Mouse (Mus musculus): Measurements from ENCODE around the gene Slc18a3. TPM values are rescaled to one million over a fixed set of nuclear protein-coding genes. Genes with fewer than 3 reads are reported as not detected.

Slc18a3 gene
- polyA plus RNA-seq (2015; fragmentation: Nextera tagmentation; extraction: Ambion mirVana): 0.35 and 0.79 TPM in 2 replicates

GRCm38 (mm10) chr14:32464601-32465505 lies at the start of gene Slc18a3:
TSS of gene Slc18a3 (minus strand) at chr14:32464850.
- WGBS: 1% methylated on average over 70 of the region's 70 CpGs
- ATAC-seq (replicated peaks; ENCODE audit: extremely low read depth, insufficient read depth, low FRiP score): no peak

GRCm38 (mm10) chr14:32513336-32514032 lies 48.8 kb upstream of the Slc18a3 start, which contains the start of gene Ercc6:
TSS of gene Ercc6 (plus strand) at chr14:32513521.
- Histone ChIP-seq H3K4me2 (ENCODE audit: low read depth, low read length) (peak within 1 kb of the TSS; percentile 86), H3K36me3 (ENCODE audit: control insufficient read depth, insufficient read depth) (peaks cover 15% of the 10 kb centered on the region), H3K4me3 (ENCODE audit: low read length) (peak within 1 kb of the TSS; percentile 90), H3K9me3 (replicated peaks; ENCODE audit: control insufficient read depth, low read length) (no peaks in the 10 kb centered on the region), H3K9ac (ENCODE audit: low read length) (peak within 1 kb of the TSS; percentile 79), H3K4me1 (ENCODE audit: control insufficient read depth, insufficient read depth, low read length) (peaks cover 10% of the 10 kb centered on the region), H3K27me3 (ENCODE audit: control insufficient read depth, insufficient read depth, low read length) (no peaks in the 10 kb centered on the region), H3K27ac (ENCODE audit: low read length) (peak within 1 kb of the TSS; percentile 62)
- ATAC-seq (replicated peaks; ENCODE audit: extremely low read depth, insufficient read depth, low FRiP score): peak; percentile 95
- WGBS: under 1% methylated on average over 62 of the region's 62 CpGs

More at GRCm38 (mm10) chr14:32464601-32465505, at the start of gene Slc18a3:
- Histone ChIP-seq H3K4me1 (ENCODE audit: control insufficient read depth, insufficient read depth, low read length) (peaks cover 4% of the 10 kb centered on the region; the same call in 1 of the 2 replicates), H3K4me3 (ENCODE audit: low read length) (peak within 1 kb of the TSS; percentile 33), H3K9me3 (replicated peaks; ENCODE audit: control insufficient read depth, low read length) (no peaks in the 10 kb centered on the region), H3K27ac (ENCODE audit: low read length) (no peak within 1 kb of the TSS), H3K27me3 (ENCODE audit: control insufficient read depth, insufficient read depth, low read length) (peaks cover 81% of the 10 kb centered on the region), H3K9ac (ENCODE audit: low read length) (no peak within 1 kb of the TSS), H3K36me3 (ENCODE audit: control insufficient read depth, insufficient read depth) (no peaks in the 10 kb centered on the region), H3K4me2 (ENCODE audit: low read depth, low read length) (peak within 1 kb of the TSS; percentile 53)

- Histone ChIP-seq H3K27me3 (ENCODE audit: control insufficient read depth, insufficient read depth, low read length) (no peaks in the 10 kb centered on the region), H3K36me3 (ENCODE audit: control insufficient read depth, insufficient read depth) (peaks cover 12% of the 10 kb centered on the region), H3K27ac (ENCODE audit: low read length) (no peak overlapping the region), H3K4me1 (ENCODE audit: control insufficient read depth, insufficient read depth, low read length) (peaks cover 10% of the 10 kb centered on the region), H3K4me2 (ENCODE audit: low read depth, low read length) (peak overlapping the region; percentile 86), H3K9ac (ENCODE audit: low read length) (peak overlapping the region; percentile 41; the same call in 1 of the 2 replicates), H3K9me3 (replicated peaks; ENCODE audit: control insufficient read depth, low read length) (no peaks in the 10 kb centered on the region), H3K4me3 (ENCODE audit: low read length) (peak overlapping the region; percentile 90)
- 44% methylated on average over 9 of the region's 9 CpGs for WGBS
- no peak for ATAC-seq (replicated peaks; ENCODE audit: extremely low read depth, insufficient read depth, low FRiP score)
Observed at GRCm38 (mm10) chr14:32512912-32513311, 48.3 kb upstream of the Slc18a3 start.

GRCm38 (mm10) chr14:32509443-32509961 lies 44.9 kb upstream of the Slc18a3 start:
- peaks cover 10% of the 10 kb centered on the region for H3K4me1 ChIP-seq (ENCODE audit: control insufficient read depth, insufficient read depth, low read length)
- no peak overlapping the region for H3K9ac ChIP-seq (ENCODE audit: low read length)
- ATAC-seq (replicated peaks; ENCODE audit: extremely low read depth, insufficient read depth, low FRiP score): no peak
- H3K4me3 ChIP-seq (ENCODE audit: low read length): no peak overlapping the region
- H3K4me2 ChIP-seq (ENCODE audit: low read depth, low read length): no peak overlapping the region
- no peaks in the 10 kb centered on the region for H3K9me3 ChIP-seq (replicated peaks; ENCODE audit: control insufficient read depth, low read length)
- no peak overlapping the region for H3K27ac ChIP-seq (ENCODE audit: low read length)
- WGBS: 77% methylated on average over 6 of the region's 6 CpGs
- no peaks in the 10 kb centered on the region for H3K36me3 ChIP-seq (ENCODE audit: control insufficient read depth, insufficient read depth)
- no peaks in the 10 kb centered on the region for H3K27me3 ChIP-seq (ENCODE audit: control insufficient read depth, insufficient read depth, low read length)

GRCm38 (mm10) chr14:32508105-32508835 lies 43.6 kb upstream of the Slc18a3 start:
- 45% methylated on average over 10 of the region's 10 CpGs for WGBS
- Histone ChIP-seq H3K36me3 (ENCODE audit: control insufficient read depth, insufficient read depth) (no peaks in the 10 kb centered on the region), H3K9ac (ENCODE audit: low read length) (no peak overlapping the region), H3K27me3 (ENCODE audit: control insufficient read depth, insufficient read depth, low read length) (no peaks in the 10 kb centered on the region), H3K27ac (ENCODE audit: low read length) (no peak overlapping the region), H3K9me3 (replicated peaks; ENCODE audit: control insufficient read depth, low read length) (no peaks in the 10 kb centered on the region), H3K4me3 (ENCODE audit: low read length) (no peak overlapping the region), H3K4me1 (ENCODE audit: control insufficient read depth, insufficient read depth, low read length) (peaks cover 4% of the 10 kb centered on the region), H3K4me2 (ENCODE audit: low read depth, low read length) (no peak overlapping the region)
- ATAC-seq (replicated peaks; ENCODE audit: extremely low read depth, insufficient read depth, low FRiP score): no peak

GRCm38 (mm10) chr14:32507216-32507615 lies 42.6 kb upstream of the Slc18a3 start:
- no peak overlapping the region for H3K27ac ChIP-seq (ENCODE audit: low read length)
- H3K4me3 ChIP-seq (ENCODE audit: low read length): no peak overlapping the region
- no peak overlapping the region for H3K4me2 ChIP-seq (ENCODE audit: low read depth, low read length)
- no peaks in the 10 kb centered on the region for H3K36me3 ChIP-seq (ENCODE audit: control insufficient read depth, insufficient read depth)
- no peaks in the 10 kb centered on the region for H3K4me1 ChIP-seq (ENCODE audit: control insufficient read depth, insufficient read depth, low read length)
- H3K27me3 ChIP-seq (ENCODE audit: control insufficient read depth, insufficient read depth, low read length): no peaks in the 10 kb centered on the region
- 67% methylated on average over 4 of the region's 4 CpGs for WGBS
- no peaks in the 10 kb centered on the region for H3K9me3 ChIP-seq (replicated peaks; ENCODE audit: control insufficient read depth, low read length)
- ATAC-seq (replicated peaks; ENCODE audit: extremely low read depth, insufficient read depth, low FRiP score): no peak
- H3K9ac ChIP-seq (ENCODE audit: low read length): no peak overlapping the region

- no peaks in the 10 kb centered on the region for H3K4me1 ChIP-seq (ENCODE audit: control insufficient read depth, insufficient read depth, low read length)
- H3K4me2 ChIP-seq (ENCODE audit: low read depth, low read length): no peak overlapping the region
- no peak for ATAC-seq (replicated peaks; ENCODE audit: extremely low read depth, insufficient read depth, low FRiP score)
- 82% methylated on average over 10 of the region's 10 CpGs for WGBS
- no peaks in the 10 kb centered on the region for H3K9me3 ChIP-seq (replicated peaks; ENCODE audit: control insufficient read depth, low read length)
- no peak overlapping the region for H3K4me3 ChIP-seq (ENCODE audit: low read length)
- H3K27ac ChIP-seq (ENCODE audit: low read length): no peak overlapping the region
- no peak overlapping the region for H3K9ac ChIP-seq (ENCODE audit: low read length)
- no peaks in the 10 kb centered on the region for H3K27me3 ChIP-seq (ENCODE audit: control insufficient read depth, insufficient read depth, low read length)
- no peaks in the 10 kb centered on the region for H3K36me3 ChIP-seq (ENCODE audit: control insufficient read depth, insufficient read depth)
Observed at GRCm38 (mm10) chr14:32506329-32506728, 41.7 kb upstream of the Slc18a3 start.

- WGBS: 62% methylated on average over 1 of the region's 1 CpGs
Observed at GRCm38 (mm10) chr14:32503897-32504296, 39.2 kb upstream of the Slc18a3 start.

More at GRCm38 (mm10) chr14:32503897-32504296, 39.2 kb upstream of the Slc18a3 start:
- H3K27me3 ChIP-seq (ENCODE audit: control insufficient read depth, insufficient read depth, low read length): no peaks in the 10 kb centered on the region
- no peak overlapping the region for H3K4me2 ChIP-seq (ENCODE audit: low read depth, low read length)
- ATAC-seq (replicated peaks; ENCODE audit: extremely low read depth, insufficient read depth, low FRiP score): no peak
- no peak overlapping the region for H3K4me3 ChIP-seq (ENCODE audit: low read length)
- no peak overlapping the region for H3K27ac ChIP-seq (ENCODE audit: low read length)
- no peaks in the 10 kb centered on the region for H3K36me3 ChIP-seq (ENCODE audit: control insufficient read depth, insufficient read depth)
- H3K4me1 ChIP-seq (ENCODE audit: control insufficient read depth, insufficient read depth, low read length): no peaks in the 10 kb centered on the region
- no peak overlapping the region for H3K9ac ChIP-seq (ENCODE audit: low read length)
- no peaks in the 10 kb centered on the region for H3K9me3 ChIP-seq (replicated peaks; ENCODE audit: control insufficient read depth, low read length)

Data from heart, embryonic 16.5 days (tissue).